Mouse (Mus musculus) large intestine, adult 2 months (tissue): ENCODE measurements around the gene Spock2. TPM values are rescaled to one million over a fixed set of nuclear protein-coding genes. Genes with fewer than 3 reads are reported as not detected.

ENCODE experiments used
- DNase-seq: peaks from one replicate; pipeline ENCODE4 v3.0.0-alpha.2; 2012; ENCODE audit warnings: low read depth, low spot score
- WGBS: fragments of 180-500 bp; shearing (Covaris S2); methylation state at CpG from one replicate; pipeline ENCODE4 v1.1.7; 2018; 5-methylcytosine and 5-hydroxymethylcytosine counted together
- polyA plus RNA-seq: library from polyadenylated mRNA; depleted of rRNA; stranded (reverse); fragments of >200 nt; gene quantifications from 2 replicates; pipeline ENCODE4 v1.2.3, GENCODE M21; 2012; rRNA removed

Gene Spock2
- 3.6 and 3.7 TPM in 2 replicates for polyA plus RNA-seq

- no peak for DNase-seq
- 2% methylated on average over 22 of the region's 22 CpGs for WGBS
Observed at GRCm38 (mm10) chr10:60106146-60106530, at the start of gene Spock2. Spock2 (plus strand) TSS chr10:60106219.

- DNase-seq, result no peak
- 84% methylated on average over 5 of the region's 5 CpGs for WGBS
Observed at GRCm38 (mm10) chr10:60062173-60062572, 43.8 kb upstream of the Spock2 start.

- WGBS, result 79% methylated on average over 5 of the region's 5 CpGs
- DNase-seq, result no peak
Observed at GRCm38 (mm10) chr10:60062931-60063330, 43.1 kb upstream of the Spock2 start.

- DNase-seq, result no peak
- WGBS, result 80% methylated on average over 3 of the region's 3 CpGs
Observed at GRCm38 (mm10) chr10:60066524-60066923, 39.5 kb upstream of the Spock2 start.

- WGBS, result 98% methylated on average over 1 of the region's 1 CpGs
Observed at GRCm38 (mm10) chr10:60075159-60075558, 30.9 kb upstream of the Spock2 start.

GRCm38 (mm10) chr10:60077226-60077625, 28.8 kb upstream of the Spock2 start:
- WGBS, result 94% methylated on average over 7 of the region's 7 CpGs
- no peak for DNase-seq

More at GRCm38 (mm10) chr10:60075159-60075558, 30.9 kb upstream of the Spock2 start:
- no peak for DNase-seq

GRCm38 (mm10) chr10:60077736-60078560, 28.1 kb upstream of the Spock2 start:
- no peak for DNase-seq
- 68% methylated on average over 18 of the region's 18 CpGs for WGBS

GRCm38 (mm10) chr10:60078561-60078917, 27.5 kb upstream of the Spock2 start:
- WGBS, result 73% methylated on average over 5 of the region's 5 CpGs

GRCm38 (mm10) chr10:60080171-60080570, 25.8 kb upstream of the Spock2 start:
- WGBS, result 84% methylated on average over 3 of the region's 3 CpGs
- DNase-seq, result no peak

More at GRCm38 (mm10) chr10:60078561-60078917, 27.5 kb upstream of the Spock2 start:
- DNase-seq, result no peak

GRCm38 (mm10) chr10:60080601-60080981, 25.4 kb upstream of the Spock2 start:
- WGBS, result 28% methylated on average over 5 of the region's 5 CpGs
- no peak for DNase-seq

- DNase-seq, result peak; percentile 13
- 21% methylated on average over 21 of the region's 21 CpGs for WGBS
Observed at GRCm38 (mm10) chr10:60080982-60081825, 24.8 kb upstream of the Spock2 start.

GRCm38 (mm10) chr10:60081905-60082304, 24.1 kb upstream of the Spock2 start:
- WGBS, result 48% methylated on average over 5 of the region's 5 CpGs
- no peak for DNase-seq

- WGBS, result 82% methylated on average over 4 of the region's 4 CpGs
- DNase-seq, result no peak
Observed at GRCm38 (mm10) chr10:60084065-60084464, 22.0 kb upstream of the Spock2 start.

GRCm38 (mm10) chr10:60092311-60092710, 13.7 kb upstream of the Spock2 start:
- 94% methylated on average over 2 of the region's 2 CpGs for WGBS
- DNase-seq, result no peak

- no peak for DNase-seq
- WGBS, result 92% methylated on average over 2 of the region's 2 CpGs
Observed at GRCm38 (mm10) chr10:60093751-60094150, 12.3 kb upstream of the Spock2 start.

- 88% methylated on average over 2 of the region's 2 CpGs for WGBS
- no peak for DNase-seq
Observed at GRCm38 (mm10) chr10:60095558-60095957, 10.5 kb upstream of the Spock2 start.

GRCm38 (mm10) chr10:60096302-60096701, 9.7 kb upstream of the Spock2 start:
- 58% methylated on average over 1 of the region's 1 CpGs for WGBS
- DNase-seq, result no peak

GRCm38 (mm10) chr10:60097146-60097545, 8.9 kb upstream of the Spock2 start:
- WGBS, result 87% methylated on average over 9 of the region's 9 CpGs
- no peak for DNase-seq

- 86% methylated on average over 5 of the region's 5 CpGs for WGBS
- DNase-seq, result no peak
Observed at GRCm38 (mm10) chr10:60097774-60098173, 8.2 kb upstream of the Spock2 start.

GRCm38 (mm10) chr10:60105391-60106145, 451 bp upstream of the Spock2 start:
- 52% methylated on average over 20 of the region's 20 CpGs for WGBS
- no peak for DNase-seq
